Mouse (Mus musculus): ENCODE measurements around the gene Mbd3. TPM values are rescaled to one million over a fixed set of nuclear protein-coding genes. Genes with fewer than 3 reads are reported as not detected.

Mbd3 gene
- polyA plus RNA-seq, 1 experiment from 2014 or later = 81.1 TPM

DNA sequence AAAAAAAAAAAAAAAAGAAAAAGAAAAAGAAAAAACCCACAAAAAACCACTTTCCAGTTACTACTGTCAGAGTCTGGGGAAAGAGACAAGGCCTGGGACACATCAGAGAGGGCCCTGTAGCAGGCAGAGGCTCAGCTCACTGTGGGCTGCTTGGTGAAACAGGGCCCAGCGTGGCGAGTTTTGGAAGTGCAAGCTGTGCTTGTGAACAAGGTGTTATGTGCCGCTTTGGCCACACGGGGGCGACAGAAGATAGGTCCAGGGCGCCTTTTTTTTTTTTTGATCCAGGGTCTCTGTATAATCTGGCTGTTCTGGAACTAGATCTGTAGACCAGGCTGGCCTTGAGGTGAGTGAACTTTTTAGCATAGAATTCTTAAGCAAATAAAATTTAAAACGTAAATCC, 23.2 kb downstream of the Mbd3 start:
- Histone ChIP-seq H3K27ac (replicated peaks) (no peak overlapping the region), H3K9ac (ENCODE audit: low read length) (no peak overlapping the region), H3K9me3 (ENCODE audit: control insufficient read depth, low read length) (no peaks in the 10 kb centered on the region), H3K36me3 (ENCODE audit: control insufficient read depth, insufficient read depth, low read length) (peaks cover 6% of the 10 kb centered on the region), H3K4me3 (ENCODE audit: low read depth, low read length) (no peak overlapping the region), H3K4me1 (replicated peaks; ENCODE audit: control insufficient read depth, insufficient read depth) (no peaks in the 10 kb centered on the region), H3K4me2 (replicated peaks; ENCODE audit: low read depth) (no peak overlapping the region), H3K27me3 (ENCODE audit: control insufficient read depth, insufficient read depth, low read length) (no peaks in the 10 kb centered on the region)
- peak; percentile 94 for DNase-seq (ENCODE audit: low spot score)
- TF ChIP-seq CTCF (IDR thresholded peaks at IDR 0.05; ENCODE audit: low read depth) (peak; percentile 91), EP300 (optimal IDR thresholded peaks at IDR 0.05) (no peak)
- WGBS = 3% methylated on average over 7 of the region's 7 CpGs
- ATAC-seq (ENCODE audit: low FRiP score, low TSS enrichment) = peak; percentile 64; the same call in 1 of the 2 replicates

GRCm38 (mm10) chr10:80374063-80374462, 25.3 kb downstream of the Mbd3 start:
- WGBS = 26% methylated on average over 6 of the region's 6 CpGs
- H3K4me2 ChIP-seq (replicated peaks; ENCODE audit: low read depth) = no peak overlapping the region
- no peak overlapping the region for H3K27ac ChIP-seq (replicated peaks)
- no peaks in the 10 kb centered on the region for H3K4me1 ChIP-seq (replicated peaks; ENCODE audit: control insufficient read depth, insufficient read depth)
- H3K9me3 ChIP-seq (ENCODE audit: control insufficient read depth, low read length) = no peaks in the 10 kb centered on the region
- H3K36me3 ChIP-seq (ENCODE audit: control insufficient read depth, insufficient read depth, low read length) = no peaks in the 10 kb centered on the region
- DNase-seq (ENCODE audit: low spot score) (peak; percentile 81), ATAC-seq (ENCODE audit: low FRiP score, low TSS enrichment) (peak; percentile 69)
- no peak for TF ChIP-seq EP300 (optimal IDR thresholded peaks at IDR 0.05)
- TF ChIP-seq CTCF (IDR thresholded peaks at IDR 0.05; ENCODE audit: low read depth) = peak; percentile 83
- H3K4me3 ChIP-seq (ENCODE audit: low read depth, low read length) = no peak overlapping the region
- H3K27me3 ChIP-seq (ENCODE audit: control insufficient read depth, insufficient read depth, low read length) = no peaks in the 10 kb centered on the region
- no peak overlapping the region for H3K9ac ChIP-seq (ENCODE audit: low read length)

GRCm38 (mm10) chr10:80372706-80373105, 26.6 kb downstream of the Mbd3 start:
- Histone ChIP-seq H3K4me1 (replicated peaks; ENCODE audit: control insufficient read depth, insufficient read depth) (no peaks in the 10 kb centered on the region), H3K9ac (ENCODE audit: low read length) (no peak overlapping the region), H3K4me2 (replicated peaks; ENCODE audit: low read depth) (no peak overlapping the region), H3K4me3 (ENCODE audit: low read depth, low read length) (no peak overlapping the region), H3K27ac (replicated peaks) (no peak overlapping the region), H3K27me3 (ENCODE audit: control insufficient read depth, insufficient read depth, low read length) (no peaks in the 10 kb centered on the region), H3K36me3 (ENCODE audit: control insufficient read depth, insufficient read depth, low read length) (no peaks in the 10 kb centered on the region), H3K9me3 (ENCODE audit: control insufficient read depth, low read length) (no peaks in the 10 kb centered on the region)
- TF ChIP-seq EP300 (optimal IDR thresholded peaks at IDR 0.05) = no peak
- TF ChIP-seq CTCF (IDR thresholded peaks at IDR 0.05; ENCODE audit: low read depth) = no peak
- no peak for ATAC-seq (ENCODE audit: low FRiP score, low TSS enrichment)
- no peak for DNase-seq (ENCODE audit: low spot score)
- WGBS = 81% methylated on average over 6 of the region's 6 CpGs

GRCm38 (mm10) chr10:80371983-80372382, 27.4 kb downstream of the Mbd3 start:
- 48% methylated on average over 9 of the region's 9 CpGs for WGBS
- no peak overlapping the region for H3K27ac ChIP-seq (replicated peaks)
- H3K9me3 ChIP-seq (ENCODE audit: control insufficient read depth, low read length) = no peaks in the 10 kb centered on the region
- peak overlapping the region; percentile 0; the same call in 1 of the 2 replicates for H3K4me2 ChIP-seq (replicated peaks; ENCODE audit: low read depth)
- ATAC-seq (ENCODE audit: low FRiP score, low TSS enrichment) = no peak
- H3K4me3 ChIP-seq (ENCODE audit: low read depth, low read length) = no peak overlapping the region
- no peaks in the 10 kb centered on the region for H3K27me3 ChIP-seq (ENCODE audit: control insufficient read depth, insufficient read depth, low read length)
- no peaks in the 10 kb centered on the region for H3K4me1 ChIP-seq (replicated peaks; ENCODE audit: control insufficient read depth, insufficient read depth)
- H3K9ac ChIP-seq (ENCODE audit: low read length) = no peak overlapping the region
- H3K36me3 ChIP-seq (ENCODE audit: control insufficient read depth, insufficient read depth, low read length) = no peaks in the 10 kb centered on the region
- TF ChIP-seq EP300 (optimal IDR thresholded peaks at IDR 0.05) = no peak
- no peak for TF ChIP-seq CTCF (IDR thresholded peaks at IDR 0.05; ENCODE audit: low read depth)
- DNase-seq (ENCODE audit: low spot score) = no peak

DNA sequence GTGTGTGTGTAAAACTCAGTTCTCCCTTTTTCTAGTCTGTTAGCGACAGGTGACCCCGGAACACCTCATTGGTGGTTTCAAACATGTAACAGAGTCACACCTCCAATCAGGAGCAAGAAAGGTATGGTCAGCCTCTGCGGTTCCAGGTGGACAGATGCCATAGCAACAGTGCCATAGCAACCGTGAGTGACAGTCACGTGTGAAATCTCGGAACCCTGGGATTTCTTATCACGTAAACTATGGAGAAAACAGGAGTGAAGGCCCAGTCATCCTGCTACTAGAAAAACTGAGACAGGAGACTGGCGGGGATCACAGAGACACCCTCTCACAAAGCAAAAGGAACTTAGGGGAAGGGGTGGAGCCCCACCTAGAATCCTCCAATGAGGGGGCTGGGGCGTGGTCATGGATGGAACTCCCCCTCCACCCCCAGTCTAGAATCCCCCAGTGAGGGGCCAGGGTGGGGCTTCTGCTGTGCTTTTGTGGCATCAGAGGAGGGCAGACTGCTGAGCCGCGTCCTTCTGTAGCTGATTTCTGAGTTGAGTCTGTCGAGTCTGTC, 27.9 kb downstream of the Mbd3 start:
- H3K9ac ChIP-seq (ENCODE audit: low read length) = no peak overlapping the region
- no peak overlapping the region for H3K4me3 ChIP-seq (ENCODE audit: low read depth, low read length)
- no peak overlapping the region for H3K27ac ChIP-seq (replicated peaks)
- no peaks in the 10 kb centered on the region for H3K27me3 ChIP-seq (ENCODE audit: control insufficient read depth, insufficient read depth, low read length)
- H3K4me2 ChIP-seq (replicated peaks; ENCODE audit: low read depth) = peak overlapping the region; percentile 0; the same call in 1 of the 2 replicates
- ATAC-seq (ENCODE audit: low FRiP score, low TSS enrichment) = peak; percentile 55
- no peaks in the 10 kb centered on the region for H3K9me3 ChIP-seq (ENCODE audit: control insufficient read depth, low read length)
- WGBS = 6% methylated on average over 12 of the region's 12 CpGs
- no peaks in the 10 kb centered on the region for H3K4me1 ChIP-seq (replicated peaks; ENCODE audit: control insufficient read depth, insufficient read depth)
- DNase-seq (ENCODE audit: low spot score) = peak; percentile 76
- TF ChIP-seq EP300 (optimal IDR thresholded peaks at IDR 0.05) = no peak
- TF ChIP-seq CTCF (IDR thresholded peaks at IDR 0.05; ENCODE audit: low read depth) = no peak
- no peaks in the 10 kb centered on the region for H3K36me3 ChIP-seq (ENCODE audit: control insufficient read depth, insufficient read depth, low read length)

DNA sequence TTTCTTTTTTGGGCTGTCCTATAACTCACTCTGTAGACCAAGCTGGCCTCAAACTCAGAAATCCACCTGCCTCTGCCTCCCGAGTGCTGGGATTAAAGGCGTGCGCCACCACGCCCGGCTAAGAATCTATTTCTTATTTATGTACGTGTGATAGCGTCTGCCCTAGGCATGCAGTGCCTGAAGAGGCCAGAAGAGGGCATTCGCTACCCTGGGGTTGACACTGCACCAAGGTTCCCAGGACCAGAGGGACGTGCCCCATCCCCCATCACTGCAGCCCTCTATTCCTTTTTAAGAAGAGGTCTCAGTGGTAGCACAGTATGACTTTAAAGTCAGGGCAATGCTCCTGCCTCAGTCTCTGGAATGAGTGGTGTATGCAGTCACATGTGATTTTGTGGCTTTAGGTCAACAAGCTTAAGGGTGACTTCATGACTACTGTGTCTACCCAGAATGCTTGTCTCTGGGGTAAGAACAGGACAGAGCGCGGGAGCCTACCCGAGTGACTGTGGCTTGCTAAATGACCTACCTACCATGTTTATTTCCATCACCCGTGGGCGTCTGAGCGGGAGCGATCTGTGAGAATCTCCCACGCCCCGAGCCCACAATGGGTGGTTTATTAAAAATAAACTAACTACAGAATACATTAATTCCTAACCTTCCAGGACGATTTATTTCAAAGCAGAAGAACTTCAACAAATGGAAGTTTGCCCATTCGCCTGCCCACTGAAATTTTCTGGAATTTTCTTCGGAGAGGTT, 29.2 kb downstream of the Mbd3 start:
- TF ChIP-seq EP300 (optimal IDR thresholded peaks at IDR 0.05) (no peak), CTCF (IDR thresholded peaks at IDR 0.05; ENCODE audit: low read depth) (peak; percentile 41)
- Histone ChIP-seq H3K9ac (ENCODE audit: low read length) (no peak overlapping the region), H3K27me3 (ENCODE audit: control insufficient read depth, insufficient read depth, low read length) (no peaks in the 10 kb centered on the region), H3K4me3 (ENCODE audit: low read depth, low read length) (no peak overlapping the region), H3K27ac (replicated peaks) (no peak overlapping the region), H3K9me3 (ENCODE audit: control insufficient read depth, low read length) (no peaks in the 10 kb centered on the region), H3K4me2 (replicated peaks; ENCODE audit: low read depth) (no peak overlapping the region), H3K36me3 (ENCODE audit: control insufficient read depth, insufficient read depth, low read length) (no peaks in the 10 kb centered on the region), H3K4me1 (replicated peaks; ENCODE audit: control insufficient read depth, insufficient read depth) (no peaks in the 10 kb centered on the region)
- DNase-seq (ENCODE audit: low spot score) (no peak), ATAC-seq (ENCODE audit: low FRiP score, low TSS enrichment) (no peak)
- WGBS = 82% methylated on average over 21 of the region's 21 CpGs

Data from stomach, postnatal 0 days (tissue).